9 mouse cellular contexts compared by ENCODE assay signal in genomic region chr13:21259677-21260113, GRCm38 (mm10). TPM values are rescaled to one million over a fixed set of nuclear protein-coding genes. Genes with fewer than 3 reads are reported as not detected.
DNase-seq lines count a peak whose midpoint lies in the region; ATAC-seq lines count a peak whose summit lies in the region.
"Had no signal": no experiment of that assay in that cellular context is flagged by ENCODE, and none has a peak within 500 bp of the region (broad histone marks: within the 10 kb centered on the region; RNA-seq: fewer than 3 reads in every experiment).

No protein-coding gene starts in this region.

- H3K4me2 ChIP-seq in limb, embryonic 11.5 days (ENCODE audit: low read depth, severe bottlenecking), result peak overlapping the region; percentile 60
- H3K4me2 ChIP-seq in neural tube, embryonic 14.5 days (ENCODE audit: low read depth, low read length), result peak overlapping the region; percentile 58

- peak overlapping the region; percentile 47 for H3K9ac ChIP-seq in limb, embryonic 11.5 days (ENCODE audit: low read length)
- peak overlapping the region; percentile 30; the same call in 1 of the 2 replicates for H3K9ac ChIP-seq in neural tube, embryonic 14.5 days (replicated peaks; ENCODE audit: low read depth, low read length)

- H3K27ac ChIP-seq in limb, embryonic 11.5 days (replicated peaks; ENCODE audit: low read depth, low read length), result no peak overlapping the region
- 0 out of 2 replicates have a peak overlapping the region, but pooled peaks have one; percentile 19 for H3K27ac ChIP-seq in neural tube, embryonic 14.5 days (ENCODE audit: low read depth, low read length)

- DNase-seq in adrenal gland, adult 18-20 months (ENCODE audit: low spot score in 2 of 2), result peak; percentile 19 to 38
- no peak for DNase-seq in adrenal gland, postnatal 4 days (ENCODE audit: low spot score in 2 of 2)
- peak; percentile 72 for DNase-seq in Muller cell, postnatal 12 days (ENCODE audit: inconsistent ontology term)
- DNase-seq in embryo, embryonic 10 days (ENCODE audit: low spot score), result peak; percentile 85
- peak; percentile 32 for DNase-seq in heart, postnatal 4 days
- peak; percentile 88 for DNase-seq in limb, embryonic 11.5 days (ENCODE audit: low spot score)
- DNase-seq in ovary, postnatal 36 days (ENCODE audit: low spot score), result no peak

- ATAC-seq in limb, embryonic 11.5 days (ENCODE audit: insufficient number of reproducible peaks, low FRiP score, low TSS enrichment, low read depth), result peak; percentile 85; the same call in 1 of the 2 replicates
- peak; percentile 94 for ATAC-seq in neural tube, embryonic 14.5 days (ENCODE audit: low read depth)

- H3K9me3 ChIP-seq in limb, embryonic 11.5 days (ENCODE audit: control insufficient read depth, low read length), result no peaks in the 10 kb centered on the region
- no peaks in the 10 kb centered on the region for H3K9me3 ChIP-seq in neural tube, embryonic 14.5 days (ENCODE audit: control insufficient read depth, low read length)

- H3K4me1 ChIP-seq in limb, embryonic 11.5 days (ENCODE audit: control insufficient read depth, insufficient read depth, low read length), result no peaks in the 10 kb centered on the region
- no peaks in the 10 kb centered on the region for H3K4me1 ChIP-seq in neural tube, embryonic 14.5 days (ENCODE audit: control insufficient read depth, insufficient read depth, low read length)

- peak overlapping the region; percentile 42 for H3K4me3 ChIP-seq in limb, embryonic 11.5 days (ENCODE audit: low read depth, low read length)
- peak overlapping the region; percentile 38 for H3K4me3 ChIP-seq in neural tube, embryonic 14.5 days (ENCODE audit: low read depth, low read length)

- under 1% methylated on average over 18 of the region's 18 CpGs for WGBS in limb, embryonic 11.5 days
- 0% methylated on average over 18 of the region's 18 CpGs for WGBS in neural tube, embryonic 14.5 days

- no peaks in the 10 kb centered on the region for H3K27me3 ChIP-seq in limb, embryonic 11.5 days (ENCODE audit: control insufficient read depth, insufficient read depth, low read length)
- H3K27me3 ChIP-seq in neural tube, embryonic 14.5 days (ENCODE audit: control insufficient read depth, insufficient read depth, low read length), result no peaks in the 10 kb centered on the region

- no peaks in the 10 kb centered on the region for H3K36me3 ChIP-seq in limb, embryonic 11.5 days (ENCODE audit: control insufficient read depth, insufficient read depth, low read length)
- no peaks in the 10 kb centered on the region for H3K36me3 ChIP-seq in neural tube, embryonic 14.5 days (ENCODE audit: control insufficient read depth, insufficient read depth, low read length)

RNA-seq across cellular contexts. Expression of gene Gpx5, which starts 32.8 kb away (rescaled TPM):
- total RNA-seq in adrenal gland, adult 18-20 months (2021), result not detected
- not detected for total RNA-seq in adrenal gland, postnatal 4 days (2021)
- not detected for total RNA-seq in heart, postnatal 4 days (2021)
- polyA plus RNA-seq in limb, embryonic 11.5 days (2014; fragmentation: Nextera tagmentation; extraction: Ambion mirVana), result not detected in 2 replicates
- polyA plus RNA-seq in neural tube, embryonic 14.5 days (2014; fragmentation: Nextera tagmentation; extraction: Ambion mirVana), result not detected in 2 replicates
- total RNA-seq: left cerebral cortex, adult 8-10 months had no signal

RNA-seq across cellular contexts. Expression of gene Gpx6, which starts 52.2 kb away (rescaled TPM):
- total RNA-seq in adrenal gland, adult 18-20 months (2021), result not detected
- total RNA-seq in adrenal gland, postnatal 4 days (2021), result under 1 TPM in 1 of 2 experiments, not detected in 1; 0.81 TPM
- total RNA-seq in heart, postnatal 4 days (2021), result not detected
- 0.51 and 0.88 TPM in 2 replicates for polyA plus RNA-seq in limb, embryonic 11.5 days (2014; fragmentation: Nextera tagmentation; extraction: Ambion mirVana)
- 0.35 TPM in 1 of 2 replicates, not detected in the other for polyA plus RNA-seq in neural tube, embryonic 14.5 days (2014; fragmentation: Nextera tagmentation; extraction: Ambion mirVana)

Comparison
In these comparisons a context has a peak if more than half of its experiments do, and no peak if none do; other contexts are left out.
1. DNase-seq: peak in adrenal gland, adult 18-20 months (2 of 2), Muller cell, postnatal 12 days (single experiment), embryo, embryonic 10 days (single experiment), heart, postnatal 4 days (single experiment) and limb, embryonic 11.5 days (single experiment); none in adrenal gland, postnatal 4 days (0 of 2) and ovary, postnatal 36 days (single experiment).